Mouse (Mus musculus) liver, embryonic 13.5 days (tissue): ENCODE data around the gene Kat8. TPM values are rescaled to one million over a fixed set of nuclear protein-coding genes. Genes with fewer than 3 reads are reported as not detected.

ENCODE experiments used
- ATAC-seq: fragments of 200-750 bp; cut with Nextera tagmentation; 2 replicates; pipeline ENCODE4 v1.8.0; 2017; ENCODE audit warnings: low read depth, mild to moderate bottlenecking, moderate number of reproducible peaks, moderate library complexity
- DNase-seq: peaks from one replicate; pipeline ENCODE4 v3.0.0; 2022
- H3K27ac ChIP-seq: fragments of 300-500 bp; sonication (generic); 2 replicates; pipeline ENCODE4 v1.5.1; 2015; ENCODE audit warnings: moderate library complexity, mild to moderate bottlenecking, inconsistent platforms
- H3K27me3 ChIP-seq: fragments of 300-500 bp; sonication (generic); 2 replicates; pipeline ENCODE4 v1.6.1; 2015; ENCODE audit warnings: mild to moderate bottlenecking, inconsistent platforms
- H3K36me3 ChIP-seq: fragments of 300-500 bp; sonication (generic); 2 replicates; pipeline ENCODE4 v1.6.1; 2015; ENCODE audit warnings: mild to moderate bottlenecking, inconsistent platforms
- H3K4me1 ChIP-seq: fragments of 300-500 bp; sonication (generic); replicated peaks from 2 replicates; pipeline ENCODE4 v1.6.1; 2015; ENCODE audit warnings: inconsistent platforms
- H3K4me2 ChIP-seq: fragments of 300-500 bp; sonication (generic); 2 replicates; pipeline ENCODE4 v1.6.1; 2015; ENCODE audit warnings: inconsistent platforms, mild to moderate bottlenecking, moderate library complexity
- H3K4me3 ChIP-seq: fragments of 300-500 bp; sonication (generic); replicated peaks from 2 replicates; pipeline ENCODE4 v1.5.1; 2015; ENCODE audit warnings: mild to moderate bottlenecking, inconsistent platforms
- H3K9ac ChIP-seq: fragments of 300-500 bp; sonication (generic); 2 replicates; pipeline ENCODE4 v1.6.1; 2015; ENCODE audit warnings: mild to moderate bottlenecking, inconsistent platforms
- H3K9me3 ChIP-seq: fragments of 300-500 bp; sonication (generic); replicated peaks from 2 replicates; pipeline ENCODE4 v1.6.1; 2016; ENCODE audit warnings: inconsistent platforms
- WGBS: fragments of 180-500 bp; shearing (Covaris S2); methylation state at CpG from one replicate; pipeline ENCODE4 v1.1.7; 2015; ENCODE audit not compliant: insufficient replicate concordance; 5-methylcytosine and 5-hydroxymethylcytosine counted together
- polyA plus RNA-seq: library from polyadenylated mRNA; unstranded; fragments of >200 nt; fragmentation: Nextera tagmentation; extraction: Ambion mirVana; gene quantifications from 2 replicates; pipeline ENCODE4 v1.2.1, GENCODE M21; 2015

Kat8 gene
- polyA plus RNA-seq, 1 experiment from 2014 or later: 20.5 TPM

- WGBS: 20% methylated on average over 10 of the region's 10 CpGs
- Histone ChIP-seq H3K36me3 (peaks cover 5% of the 10 kb centered on the region), H3K27ac (peak overlapping the region; percentile 40), H3K9me3 (no peaks in the 10 kb centered on the region), H3K4me1 (peaks cover 84% of the 10 kb centered on the region), H3K9ac (peak overlapping the region; percentile 31; the same call in 1 of the 2 replicates), H3K4me3 (no peak overlapping the region), H3K4me2 (peak overlapping the region; percentile 38), H3K27me3 (no peaks in the 10 kb centered on the region)
- ATAC-seq: peak; percentile 25; the same call in 1 of the 2 replicates
- DNase-seq: peak; percentile 69
Measured at GRCm38 (mm10) chr7:127898179-127898956, 13.9 kb upstream of the Kat8 start.

- DNase-seq (peak; percentile 42), ATAC-seq (no peak)
- peaks cover 2% of the 10 kb centered on the region; the same call in 1 of the 2 replicates for H3K36me3 ChIP-seq
- H3K27me3 ChIP-seq: no peaks in the 10 kb centered on the region
- H3K4me2 ChIP-seq: peak overlapping the region; percentile 17; the same call in 1 of the 2 replicates
- H3K4me3 ChIP-seq: no peak overlapping the region
- H3K4me1 ChIP-seq: peaks cover 80% of the 10 kb centered on the region
- 11% methylated on average over 7 of the region's 7 CpGs for WGBS
- H3K9me3 ChIP-seq: no peaks in the 10 kb centered on the region
- H3K9ac ChIP-seq: peak overlapping the region; percentile 31; the same call in 1 of the 2 replicates
- peak overlapping the region; percentile 40 for H3K27ac ChIP-seq
Measured at GRCm38 (mm10) chr7:127899997-127900396, 12.3 kb upstream of the Kat8 start.

GRCm38 (mm10) chr7:127901772-127902171, 10.5 kb upstream of the Kat8 start:
- no peak for ATAC-seq
- Histone ChIP-seq H3K4me2 (no peak overlapping the region), H3K27ac (peak overlapping the region; percentile 1; the same call in 1 of the 2 replicates), H3K9ac (0 out of 2 replicates have a peak overlapping the region, but pooled peaks have one; percentile 3), H3K36me3 (peaks cover 19% of the 10 kb centered on the region), H3K27me3 (no peaks in the 10 kb centered on the region), H3K4me3 (no peak overlapping the region), H3K9me3 (no peaks in the 10 kb centered on the region), H3K4me1 (peaks cover 74% of the 10 kb centered on the region)
- WGBS: 29% methylated on average over 2 of the region's 2 CpGs
- DNase-seq: no peak

GRCm38 (mm10) chr7:127903971-127904796, 8.1 kb upstream of the Kat8 start, which contains the start of gene Bckdk:
TSS of gene Bckdk (plus strand) at chr7:127904082.
- Histone ChIP-seq H3K9ac (peak within 1 kb of the TSS; percentile 94), H3K36me3 (peaks cover 43% of the 10 kb centered on the region), H3K27me3 (no peaks in the 10 kb centered on the region), H3K4me2 (peak within 1 kb of the TSS; percentile 86), H3K4me1 (peaks cover 54% of the 10 kb centered on the region), H3K27ac (peak within 1 kb of the TSS; percentile 83), H3K9me3 (no peaks in the 10 kb centered on the region), H3K4me3 (peak within 1 kb of the TSS; percentile 81)
- WGBS: 9% methylated on average over 38 of the region's 38 CpGs
- peak; percentile 69 for DNase-seq
- ATAC-seq: peak; percentile 86

- Histone ChIP-seq H3K9ac (no peak overlapping the region), H3K4me2 (no peak overlapping the region), H3K36me3 (peaks cover 54% of the 10 kb centered on the region), H3K4me1 (peaks cover 30% of the 10 kb centered on the region), H3K27me3 (no peaks in the 10 kb centered on the region), H3K9me3 (no peaks in the 10 kb centered on the region), H3K27ac (no peak overlapping the region), H3K4me3 (no peak overlapping the region)
- no peak for ATAC-seq
- no peak for DNase-seq
- 83% methylated on average over 12 of the region's 12 CpGs for WGBS
Measured at GRCm38 (mm10) chr7:127907939-127908338, 4.4 kb upstream of the Kat8 start.

- Histone ChIP-seq H3K9ac (no peak overlapping the region), H3K36me3 (peaks cover 54% of the 10 kb centered on the region), H3K4me1 (peaks cover 34% of the 10 kb centered on the region), H3K4me2 (no peak overlapping the region), H3K4me3 (no peak overlapping the region), H3K9me3 (no peaks in the 10 kb centered on the region), H3K27me3 (no peaks in the 10 kb centered on the region), H3K27ac (no peak overlapping the region)
- DNase-seq: no peak
- ATAC-seq: no peak
- WGBS: 81% methylated on average over 4 of the region's 4 CpGs
Measured at GRCm38 (mm10) chr7:127908656-127909055, 3.7 kb upstream of the Kat8 start.

- Histone ChIP-seq H3K4me3 (peak overlapping the region; percentile 75), H3K36me3 (peaks cover 47% of the 10 kb centered on the region), H3K27ac (peak overlapping the region; percentile 82), H3K4me1 (peaks cover 17% of the 10 kb centered on the region), H3K9ac (peak overlapping the region; percentile 74), H3K27me3 (no peaks in the 10 kb centered on the region), H3K9me3 (no peaks in the 10 kb centered on the region), H3K4me2 (peak overlapping the region; percentile 80)
- WGBS: 1% methylated on average over 4 of the region's 4 CpGs
- ATAC-seq (no peak), DNase-seq (no peak)
Measured at GRCm38 (mm10) chr7:127912938-127913337, 622 bp downstream of the Kat8 start.

- 83% methylated on average over 12 of the region's 12 CpGs for WGBS
- no peak overlapping the region for H3K9ac ChIP-seq
- H3K4me1 ChIP-seq: peaks cover 26% of the 10 kb centered on the region
- no peak overlapping the region for H3K27ac ChIP-seq
- no peak overlapping the region for H3K4me3 ChIP-seq
- peaks cover 27% of the 10 kb centered on the region for H3K36me3 ChIP-seq
- no peaks in the 10 kb centered on the region for H3K27me3 ChIP-seq
- DNase-seq: no peak
- H3K9me3 ChIP-seq: no peaks in the 10 kb centered on the region
- H3K4me2 ChIP-seq: no peak overlapping the region
- no peak for ATAC-seq
Measured at GRCm38 (mm10) chr7:127915293-127915692, 3.0 kb downstream of the Kat8 start.

- H3K27me3 ChIP-seq: no peaks in the 10 kb centered on the region
- H3K4me3 ChIP-seq: no peak overlapping the region
- no peak overlapping the region for H3K9ac ChIP-seq
- DNase-seq (peak; percentile 47), ATAC-seq (no peak)
- 40% methylated on average over 3 of the region's 3 CpGs for WGBS
- H3K4me1 ChIP-seq: peaks cover 33% of the 10 kb centered on the region
- no peak overlapping the region for H3K27ac ChIP-seq
- no peaks in the 10 kb centered on the region for H3K9me3 ChIP-seq
- H3K36me3 ChIP-seq: peaks cover 33% of the 10 kb centered on the region
- no peak overlapping the region for H3K4me2 ChIP-seq
Measured at GRCm38 (mm10) chr7:127918203-127918602, 5.9 kb downstream of the Kat8 start.

- 69% methylated on average over 7 of the region's 7 CpGs for WGBS
- DNase-seq (no peak), ATAC-seq (no peak)
- Histone ChIP-seq H3K4me3 (no peak overlapping the region), H3K4me2 (no peak overlapping the region), H3K9me3 (no peaks in the 10 kb centered on the region), H3K27ac (no peak overlapping the region), H3K27me3 (no peaks in the 10 kb centered on the region), H3K4me1 (peaks cover 40% of the 10 kb centered on the region), H3K36me3 (peaks cover 38% of the 10 kb centered on the region), H3K9ac (no peak overlapping the region)
Measured at GRCm38 (mm10) chr7:127919290-127919689, 7.0 kb downstream of the Kat8 start.

GRCm38 (mm10) chr7:127921516-127921915, 9.2 kb downstream of the Kat8 start:
- no peak for ATAC-seq
- Histone ChIP-seq H3K27ac (0 out of 2 replicates have a peak overlapping the region, but pooled peaks have one; percentile 34), H3K4me1 (peaks cover 43% of the 10 kb centered on the region), H3K4me3 (no peak overlapping the region), H3K27me3 (no peaks in the 10 kb centered on the region), H3K9me3 (no peaks in the 10 kb centered on the region), H3K36me3 (peaks cover 48% of the 10 kb centered on the region), H3K4me2 (no peak overlapping the region), H3K9ac (no peak overlapping the region)
- no peak for DNase-seq
- 47% methylated on average over 8 of the region's 8 CpGs for WGBS
